Mouse (Mus musculus) heart, postnatal 4 days (tissue): ENCODE measurements at regions not wholly inside any gene's neighbourhood (a gene's known extent, or its start where the extent isn't known, plus 50 kb on each side); places are given as distances from the start of the nearest gene placed in this dataset.

Source experiments
- DNase-seq: peaks from one replicate; pipeline ENCODE4 v3.0.0; 2021

GRCm38 (mm10) chr10:98043873-98044272 lies 317.3 kb upstream of the C030005K15Rik start:
- DNase-seq = no peak

GRCm38 (mm10) chr10:98044579-98044978 lies 318.0 kb upstream of the C030005K15Rik start:
- DNase-seq = no peak

DNA sequence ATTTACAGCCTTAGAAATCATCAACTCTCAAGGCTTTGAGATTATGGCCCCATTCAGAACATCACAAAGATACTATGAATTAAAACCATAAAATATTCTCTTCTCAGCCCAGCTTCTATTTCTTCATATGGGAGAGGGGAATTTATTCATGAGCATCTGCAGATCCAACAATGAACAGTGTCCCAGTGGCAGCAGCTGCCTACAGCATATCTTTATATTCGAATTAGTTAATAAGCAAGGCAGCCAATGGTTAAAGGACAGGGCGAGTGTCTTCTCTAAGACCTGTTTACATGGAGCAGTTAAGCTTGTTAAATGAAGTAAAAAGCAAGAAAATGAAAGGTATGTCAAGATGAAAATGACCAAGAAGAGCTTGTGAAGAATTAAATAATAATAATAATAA lies 346.9 kb upstream of the C030005K15Rik start:
- no peak for DNase-seq

DNA sequence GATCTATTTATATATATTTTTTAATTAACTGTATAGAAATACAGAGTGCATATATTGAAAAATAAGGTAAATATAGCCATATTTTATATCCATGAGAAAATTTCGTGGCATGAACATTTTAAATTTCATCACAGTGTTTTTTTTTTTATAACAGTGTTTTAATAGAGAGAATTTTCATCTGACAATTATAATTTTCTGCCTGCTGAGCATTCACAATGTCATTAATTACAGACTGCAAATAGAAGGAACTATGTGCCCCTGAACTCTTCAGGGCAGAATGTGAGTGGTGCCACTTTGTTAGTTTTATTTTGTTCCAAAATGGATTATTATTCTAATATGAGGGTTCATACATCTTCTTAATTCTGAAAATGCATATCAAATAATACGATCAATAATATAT lies 358.3 kb upstream of the C030005K15Rik start:
- DNase-seq = no peak

GRCm38 (mm10) chr10:98116296-98116695 lies 389.7 kb upstream of the C030005K15Rik start:
- no peak for DNase-seq

DNA sequence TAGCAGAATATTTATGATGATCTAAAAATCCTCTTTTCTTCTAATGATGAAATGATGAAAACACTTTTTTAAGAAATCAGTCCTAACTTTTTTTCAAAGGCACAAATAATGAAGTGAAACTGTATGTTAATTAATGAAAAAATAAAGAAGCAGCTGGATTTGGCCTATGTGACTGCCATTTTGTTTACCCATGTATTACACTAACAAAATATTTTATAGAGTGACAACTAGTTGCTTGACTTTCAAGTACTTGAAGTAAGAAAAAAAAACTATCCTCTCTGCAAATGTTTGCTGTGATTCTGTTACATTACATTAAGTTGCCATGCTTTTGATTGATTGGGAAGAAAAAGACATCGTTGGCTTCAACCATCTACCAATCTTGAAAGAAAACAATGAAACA lies 399.2 kb upstream of the C030005K15Rik start:
- no peak for DNase-seq

- DNase-seq = no peak
Observed at GRCm38 (mm10) chr10:98135026-98135425, 408.5 kb upstream of the C030005K15Rik start.

- DNase-seq = no peak
Observed at GRCm38 (mm10) chr10:98145773-98146172, 419.2 kb upstream of the C030005K15Rik start.

DNA sequence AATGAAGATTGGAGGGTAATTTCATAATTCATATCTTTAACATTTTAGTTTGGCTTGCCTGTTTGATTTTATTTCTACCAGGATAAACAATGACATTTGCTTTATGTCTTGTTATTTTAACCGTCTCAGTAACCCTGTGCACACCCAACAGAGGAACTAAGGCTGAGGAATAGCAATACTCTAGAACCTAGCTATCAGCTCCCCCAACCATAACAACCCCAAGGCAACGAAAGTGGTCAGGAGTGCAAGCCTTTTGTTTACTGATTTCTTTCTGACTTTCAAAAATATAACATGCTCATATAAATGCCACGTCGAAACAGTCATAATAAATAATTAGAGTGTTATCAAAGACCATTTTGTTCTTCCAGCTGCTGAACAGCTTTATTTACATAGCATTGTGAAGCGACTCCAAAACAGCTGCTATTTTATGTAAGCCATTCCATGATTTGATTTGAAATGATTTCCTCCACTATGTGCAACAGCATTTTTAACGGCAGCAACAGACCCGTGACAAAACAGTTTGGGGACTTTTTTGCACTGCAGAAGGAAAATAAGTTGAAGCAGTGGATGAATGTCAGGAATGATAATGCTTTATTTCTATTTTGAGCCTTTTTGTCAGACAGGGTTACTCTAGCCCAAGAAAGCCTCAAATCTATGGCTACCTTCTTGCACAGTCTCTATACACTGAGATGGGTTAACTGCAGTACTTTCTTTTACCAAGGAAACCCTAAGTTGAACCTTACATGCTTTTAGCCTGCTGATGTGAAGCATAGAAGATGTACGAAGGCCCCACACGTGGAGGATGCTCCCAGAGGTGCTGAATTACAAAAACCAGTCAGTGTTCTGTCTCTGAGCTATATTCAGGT lies 420.7 kb upstream of the C030005K15Rik start:
- no peak for DNase-seq

- DNase-seq = no peak
Observed at GRCm38 (mm10) chr10:98155982-98156381, 429.4 kb upstream of the C030005K15Rik start.

- DNase-seq = no peak
Observed at GRCm38 (mm10) chr10:98185666-98186065, 459.1 kb upstream of the C030005K15Rik start.

DNA sequence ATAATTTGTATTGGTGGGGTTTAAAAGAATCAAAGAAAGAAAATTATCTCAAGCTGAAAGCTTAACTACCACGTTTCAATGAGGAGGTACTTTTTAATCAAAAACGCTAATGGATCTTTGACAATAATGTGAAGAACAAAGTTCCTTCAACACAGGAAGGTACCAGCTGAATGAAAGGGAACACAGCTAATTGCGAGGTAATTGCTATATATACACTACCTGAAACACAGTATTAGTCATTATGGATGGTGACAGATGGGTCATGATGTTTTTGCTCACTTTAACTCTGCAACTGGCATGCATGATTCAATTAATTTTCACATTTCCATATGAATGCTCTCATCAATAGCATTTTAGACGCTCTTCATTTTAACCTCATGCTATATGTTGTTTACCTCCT lies 470.3 kb upstream of the C030005K15Rik start:
- no peak for DNase-seq

DNA sequence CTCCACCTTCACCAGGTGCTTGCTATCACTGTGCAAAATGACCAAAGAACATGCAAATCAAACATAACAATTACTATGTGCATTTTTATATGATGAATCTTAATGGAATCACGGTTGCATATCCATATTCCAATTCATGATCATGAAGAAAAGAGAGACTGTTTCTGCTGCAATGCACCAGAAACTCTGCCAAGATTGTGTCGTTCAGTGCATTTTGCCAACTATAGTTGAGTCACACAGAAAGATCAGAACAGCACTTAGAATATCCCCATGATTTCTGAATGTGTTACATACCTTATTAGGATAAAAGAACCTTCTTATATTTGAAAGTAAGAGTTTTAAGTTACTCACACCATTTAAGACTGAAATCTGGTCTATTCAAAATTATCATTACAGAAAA lies 483.7 kb upstream of the C030005K15Rik start:
- DNase-seq = no peak

DNA sequence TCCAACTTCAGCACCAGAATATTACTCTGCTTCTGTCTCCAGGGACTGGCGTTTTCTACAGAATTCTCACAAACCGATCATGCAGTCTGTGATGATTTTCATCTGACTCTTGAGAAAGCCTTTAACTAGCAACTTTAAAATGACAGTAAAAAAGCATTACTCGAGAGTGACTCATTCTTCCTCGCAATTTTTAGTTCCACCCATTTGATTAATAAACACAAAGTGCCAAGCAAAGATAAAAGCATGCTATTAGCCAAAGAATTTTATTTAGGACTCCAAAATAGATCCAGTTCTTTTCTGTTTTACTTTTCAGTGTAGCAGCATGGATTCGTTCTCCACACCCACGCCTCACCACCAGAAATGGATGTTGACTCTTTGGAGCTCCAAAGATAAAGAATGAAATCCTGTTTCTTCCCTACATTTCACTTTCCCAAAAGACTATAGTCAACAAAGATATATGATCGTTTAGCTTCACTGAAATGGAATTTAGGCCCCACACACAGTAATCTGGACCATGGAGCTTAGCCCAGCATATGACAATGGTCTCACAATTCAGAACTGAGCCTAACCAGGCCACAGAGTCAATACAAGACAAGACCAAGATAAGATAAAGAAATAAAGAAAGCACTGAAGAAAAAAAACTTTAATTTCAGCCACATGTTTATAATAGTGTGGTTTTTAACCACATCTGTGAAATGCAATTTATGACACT lies 486.5 kb upstream of the C030005K15Rik start:
- peak; percentile 4 for DNase-seq

DNA sequence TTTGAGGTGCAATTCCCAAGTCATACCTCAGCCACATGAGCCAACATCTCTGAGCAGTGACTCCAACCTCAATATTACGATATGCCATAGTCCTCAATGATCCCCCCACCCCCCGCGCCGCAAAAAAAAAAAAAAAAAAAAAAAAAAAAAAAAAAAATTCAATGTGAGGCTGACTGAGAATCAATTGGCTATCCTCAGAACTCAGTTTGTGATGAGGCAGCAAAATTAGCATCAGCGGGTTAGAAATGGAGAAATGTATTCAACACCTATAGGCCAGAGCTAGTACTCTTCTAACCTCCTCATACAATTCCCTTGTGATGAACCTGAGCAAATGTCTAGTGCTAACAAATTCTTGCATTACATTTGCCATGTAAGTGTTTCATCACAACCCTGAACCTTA lies 504.5 kb upstream of the C030005K15Rik start:
- no peak for DNase-seq

DNA sequence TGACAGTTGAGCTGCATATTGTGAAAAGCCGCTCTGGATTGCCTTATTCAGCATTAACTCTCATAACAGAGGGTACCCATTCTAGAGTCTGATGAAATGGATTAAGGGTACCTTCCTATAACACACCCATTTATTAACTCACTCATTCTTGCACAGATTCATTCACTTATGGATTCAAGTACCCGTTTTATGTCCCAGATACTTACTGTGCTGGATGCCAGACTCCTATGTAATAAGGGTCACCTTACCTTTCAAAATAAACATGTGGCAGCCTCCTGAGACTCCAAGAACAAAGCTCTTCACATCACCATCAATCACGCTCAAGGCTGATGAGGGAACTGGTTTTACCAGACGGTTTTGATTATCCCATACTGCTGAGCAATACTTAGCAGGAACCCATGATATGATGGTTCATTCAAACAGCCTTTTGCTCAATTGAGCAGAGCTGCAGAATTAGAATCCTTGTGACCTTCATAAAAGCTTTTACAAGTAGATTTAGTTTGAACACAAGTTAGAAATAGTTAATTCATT lies 505.2 kb upstream of the C030005K15Rik start:
- no peak for DNase-seq

- DNase-seq = no peak
Observed at GRCm38 (mm10) chr10:98248311-98248710, 521.8 kb upstream of the C030005K15Rik start.

DNA sequence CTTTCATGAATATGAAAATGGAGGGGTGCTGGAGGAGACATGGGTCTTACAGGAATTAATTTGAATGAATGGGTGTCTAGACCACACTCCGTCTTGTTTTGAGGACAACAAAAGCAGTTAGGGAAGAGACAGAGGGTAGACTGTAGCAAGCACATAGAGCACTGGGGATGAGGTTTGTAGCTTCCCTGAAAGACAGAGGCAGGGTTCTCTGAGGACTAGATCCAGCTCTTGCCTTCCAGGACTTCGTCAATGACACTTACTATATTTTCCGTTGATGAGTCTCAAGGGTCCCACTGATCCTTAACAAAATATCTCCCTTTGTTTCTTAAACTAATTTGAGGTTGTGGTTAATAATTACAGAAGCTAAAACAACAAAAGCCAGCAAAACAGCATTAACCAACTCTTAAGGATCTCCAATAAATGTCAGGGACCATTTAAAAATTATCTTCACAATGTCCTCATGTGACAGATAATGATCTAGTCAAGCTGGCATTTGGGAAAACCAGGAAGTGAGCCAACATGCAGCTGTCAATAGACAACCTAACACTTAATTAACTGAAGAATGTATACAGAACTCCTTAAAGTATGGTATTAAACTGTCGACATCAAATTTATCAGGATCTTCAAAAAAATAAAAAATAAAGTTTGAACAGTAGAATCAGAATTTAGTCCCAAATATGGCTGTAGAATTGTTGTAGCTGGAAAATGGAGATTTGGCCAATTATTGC lies 531.6 kb upstream of the C030005K15Rik start:
- no peak for DNase-seq

- no peak for DNase-seq
Observed at GRCm38 (mm10) chr10:98259283-98259682, 532.7 kb upstream of the C030005K15Rik start.

- no peak for DNase-seq
Observed at GRCm38 (mm10) chr10:98268511-98268910, 542.0 kb upstream of the C030005K15Rik start.

DNA sequence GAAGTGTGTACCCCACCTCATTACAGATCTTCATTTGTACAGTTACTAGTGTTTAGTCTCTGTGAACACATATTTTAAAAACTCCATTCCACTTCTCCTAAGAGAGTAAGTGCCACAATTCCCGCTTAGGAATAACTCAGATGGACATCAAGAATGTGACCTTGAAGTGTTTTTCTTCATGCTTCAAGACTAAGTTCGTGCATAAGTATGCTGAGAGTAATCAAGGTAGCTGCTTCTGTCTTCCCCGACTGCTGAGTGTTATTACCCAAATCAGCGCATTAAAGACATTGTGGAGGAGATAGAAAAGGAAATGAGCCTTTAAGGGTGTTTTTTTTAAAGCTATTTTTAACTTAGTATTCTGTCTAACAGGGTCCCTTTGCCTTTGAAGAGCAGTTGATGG lies 565.1 kb upstream of the C030005K15Rik start:
- DNase-seq = no peak

DNA sequence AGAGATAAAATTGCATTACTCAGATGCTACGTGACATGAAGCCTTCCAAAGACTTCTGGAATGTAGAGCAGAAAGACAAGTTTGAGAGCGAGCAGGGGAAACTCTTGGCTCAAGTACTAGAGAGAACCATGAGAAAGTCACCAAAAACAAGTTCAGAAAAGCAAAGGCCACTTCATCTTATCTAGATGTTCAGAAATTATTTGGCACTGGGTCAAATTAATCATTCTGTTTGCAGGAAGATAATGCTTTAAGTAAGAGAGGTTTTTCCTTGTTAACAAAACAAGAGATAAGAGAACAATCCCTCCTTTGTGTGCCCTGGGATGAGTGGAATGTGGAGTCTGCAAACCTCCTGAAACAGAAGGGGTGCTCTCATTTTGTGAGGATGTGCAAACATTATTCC lies 565.6 kb upstream of the C030005K15Rik start:
- DNase-seq = no peak

- no peak for DNase-seq
Observed at GRCm38 (mm10) chr10:98305667-98306066, 579.1 kb upstream of the C030005K15Rik start.
